Mouse (Mus musculus) G1E (cell line): ENCODE measurements around the gene Arhgap23.

Experiments used
- CTCF ChIP-seq: IDR thresholded peaks from 2 replicates; pipeline ENCODE4 v1.5.1; 2012; ENCODE audit warnings: low read depth, low read length, inconsistent platforms, mixed read lengths
- TAL1 ChIP-seq: conservative IDR thresholded peaks from 2 replicates; pipeline ENCODE4 v1.6.1; 2012; ENCODE audit warnings: low read depth, low read length, inconsistent platforms, mixed read lengths

GRCm38 (mm10) chr11:97535660-97536059, 120.3 kb downstream of the Arhgap23 start:
- TF ChIP-seq CTCF = no peak
- TF ChIP-seq TAL1 = no peak
